Mouse (Mus musculus): ENCODE data around the gene Pank2.

DNA sequence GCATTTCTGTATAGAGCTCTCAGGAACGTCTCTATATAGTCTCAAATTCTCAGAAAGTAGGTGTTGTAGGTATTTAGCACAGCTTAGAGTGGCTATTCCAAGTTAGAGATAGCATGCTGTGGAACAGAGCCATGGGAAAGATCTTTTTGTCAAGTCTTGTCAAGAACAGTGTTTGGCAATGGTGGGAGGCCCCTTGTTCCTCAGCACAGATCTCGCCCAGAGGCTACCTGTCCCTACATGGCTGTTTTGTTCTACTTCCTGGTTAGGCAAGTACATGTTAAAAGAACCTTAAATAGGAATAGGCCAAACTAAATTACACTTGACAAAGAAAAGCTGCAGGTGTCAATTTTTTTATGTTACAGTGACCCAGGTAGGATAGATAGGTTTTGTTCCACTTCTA is 38.2 kb downstream of the Pank2 start:
- TF ChIP-seq CTCF (IDR thresholded peaks at IDR 0.05) (no peak), EP300 (IDR thresholded peaks at IDR 0.05) (no peak)
